Mouse (Mus musculus) C2C12 (cell line): ENCODE measurements around the gene Dscam.

Experiments
- CEBPB ChIP-seq: IDR thresholded peaks from one replicate; pipeline ENCODE4 v1.6.1; 2011; ENCODE audit warnings: low read depth, mild to moderate bottlenecking, control low read depth, moderate library complexity
- CTCF ChIP-seq: IDR thresholded peaks from one replicate; pipeline ENCODE4 v1.5.1; 2011; ENCODE audit not compliant: control insufficient read depth, insufficient read depth, insufficient read length
- MAX ChIP-seq: IDR thresholded peaks from one replicate; pipeline ENCODE4 v1.6.1; 2011; ENCODE audit warnings: mild to moderate bottlenecking, control low read depth
- MYOG ChIP-seq: IDR thresholded peaks from one replicate; pipeline ENCODE4 v1.6.1; 2011; ENCODE audit not compliant: control insufficient read depth, insufficient read length; ENCODE audit errors: extremely low read depth

GRCm38 (mm10) chr16:96559796-96560195 is 610.8 kb downstream of the Dscam start:
- TF ChIP-seq CTCF (no peak), MYOG (no peak), MAX (no peak), CEBPB (no peak)
